Mouse (Mus musculus) CH12.LX (cell line): ENCODE results near the gene Tada2a. TPM values are rescaled to one million over a fixed set of nuclear protein-coding genes. Genes with fewer than 3 reads are reported as not detected.

Experiments used
- DNase-seq: peaks from one replicate; pipeline ENCODE4 v3.0.0-alpha.2; 2013; ENCODE audit errors: extremely low read depth
- H3K27ac ChIP-seq: 2 replicates; pipeline ENCODE4 v1.5.1; 2012; ENCODE audit warnings: low read depth, mild to moderate bottlenecking, control low read depth, moderate library complexity; ENCODE audit not compliant: insufficient read depth
- H3K27me3 ChIP-seq: replicated peaks from 2 replicates; pipeline ENCODE3; 2012; ENCODE audit warnings: inconsistent platforms
- H3K36me3 ChIP-seq, 2 experiments: replicated peaks in 1 of 2; 2 replicates each; pipeline versions ENCODE3 to v1.6.1; 2012; ENCODE audit warnings: inconsistent platforms in 1 of 2, low read length in 1 of 2, mild to moderate bottlenecking in 1 of 2, mixed read lengths in 1 of 2, moderate library complexity in 1 of 2; ENCODE audit not compliant: control insufficient read depth in 1 of 2, insufficient read depth in 1 of 2
- H3K4me1 ChIP-seq, 2 experiments: 2 replicates each; pipeline ENCODE4 v1.6.1; 2012; ENCODE audit warnings: inconsistent platforms in 1 of 2, moderate library complexity in 1 of 2; ENCODE audit not compliant: insufficient read depth in 2 of 2, control insufficient read depth in 1 of 2
- H3K4me2 ChIP-seq: 2 replicates; pipeline ENCODE4 v1.6.1; 2012; ENCODE audit warnings: low read depth, mild to moderate bottlenecking, control low read depth; ENCODE audit not compliant: poor library complexity, insufficient read depth, severe bottlenecking
- H3K4me3 ChIP-seq, 3 experiments: fragments of 150-350 bp in 1 of 3; sonication (generic) in 1 of 3; replicated peaks in 1 of 3; 2 replicates each; pipeline versions ENCODE3 to v1.5.1; 2011 to 2012; ENCODE audit warnings: low read depth in 2 of 3, low read length in 2 of 3, mild to moderate bottlenecking in 2 of 3, moderate library complexity in 2 of 3, control low read depth in 1 of 3, improper control_type of control experiment in 1 of 3, inconsistent platforms in 1 of 3, mixed read lengths in 1 of 3; ENCODE audit not compliant: poor library complexity in 1 of 3
- H3K79me2 ChIP-seq: replicated peaks from 2 replicates; pipeline ENCODE4 v1.6.1; 2012; ENCODE audit warnings: mild to moderate bottlenecking, moderate library complexity; ENCODE audit not compliant: control insufficient read depth, poor library complexity, insufficient read depth, severe bottlenecking; ENCODE audit errors: extremely low read depth
- H3K9ac ChIP-seq: 2 replicates; pipeline ENCODE4 v1.6.1; 2012; ENCODE audit warnings: low read depth, mild to moderate bottlenecking, control low read depth, moderate library complexity; ENCODE audit not compliant: insufficient read depth
- H3K9me3 ChIP-seq: replicated peaks from 2 replicates; pipeline ENCODE3; 2012; ENCODE audit warnings: low read length, inconsistent platforms, mixed read lengths
- BHLHE40 ChIP-seq: IDR thresholded peaks from 2 replicates; pipeline ENCODE4 v1.6.1; 2011; ENCODE audit warnings: mild to moderate bottlenecking, low read depth, low read length, improper control_type of control experiment
- CHD1 ChIP-seq: IDR thresholded peaks from 2 replicates; pipeline ENCODE4 v1.6.1; 2012; ENCODE audit warnings: low read depth, low read length, improper control_type of control experiment, inconsistent platforms
- CHD2 ChIP-seq: IDR thresholded peaks from 2 replicates; pipeline ENCODE4 v1.6.1; 2011; ENCODE audit warnings: low read length, improper control_type of control experiment
- CTCF ChIP-seq, 2 experiments: IDR thresholded peaks in 1 of 2; conservative IDR thresholded peaks in 1 of 2; 2 replicates each; pipeline ENCODE4 v1.5.1; 2011 to 2012; ENCODE audit warnings: low read depth in 2 of 2, low read length in 2 of 2, improper control_type of control experiment in 1 of 2, inconsistent platforms in 1 of 2, mild to moderate bottlenecking in 1 of 2, moderate library complexity in 1 of 2
- E2F4 ChIP-seq: IDR thresholded peaks from 2 replicates; pipeline ENCODE4 v1.6.1; 2011; ENCODE audit warnings: low read depth, low read length, improper control_type of control experiment; ENCODE audit not compliant: insufficient replicate concordance
- ELF1 ChIP-seq: IDR thresholded peaks from 2 replicates; pipeline ENCODE4 v1.6.1; 2014; ENCODE audit warnings: low read depth, mild to moderate bottlenecking, inconsistent platforms, low read length, improper control_type of control experiment
- EP300 ChIP-seq: IDR thresholded peaks from 2 replicates; pipeline ENCODE4 v1.6.1; 2011; ENCODE audit warnings: low read length, improper control_type of control experiment
- ETS1 ChIP-seq: conservative IDR thresholded peaks from 2 replicates; pipeline ENCODE4 v1.6.1; 2012; ENCODE audit warnings: low read depth, mild to moderate bottlenecking, inconsistent platforms, low read length, improper control_type of control experiment, moderate library complexity
- GABPA ChIP-seq: IDR thresholded peaks from 2 replicates; pipeline ENCODE4 v1.6.1; 2012; ENCODE audit warnings: low read depth, low read length, improper control_type of control experiment, inconsistent platforms; ENCODE audit not compliant: insufficient replicate concordance
- HCFC1 ChIP-seq: IDR thresholded peaks from 2 replicates; pipeline ENCODE4 v1.6.1; 2012; ENCODE audit warnings: low read depth, mild to moderate bottlenecking, inconsistent platforms, low read length, improper control_type of control experiment
- IRF4 ChIP-seq: IDR thresholded peaks from 2 replicates; pipeline ENCODE4 v1.6.1; 2014; ENCODE audit warnings: low read depth, mild to moderate bottlenecking, inconsistent platforms, low read length, improper control_type of control experiment
- JUN ChIP-seq: IDR thresholded peaks from 2 replicates; pipeline ENCODE4 v1.6.1; 2011; ENCODE audit warnings: low read depth, mild to moderate bottlenecking, low read length, improper control_type of control experiment, moderate library complexity; ENCODE audit not compliant: insufficient read depth
- JUND ChIP-seq: conservative IDR thresholded peaks from 2 replicates; pipeline ENCODE4 v1.6.1; 2011; ENCODE audit warnings: low read depth, low read length, improper control_type of control experiment
- KAT2A ChIP-seq: IDR thresholded peaks from 2 replicates; pipeline ENCODE4 v1.6.1; 2012; ENCODE audit warnings: low read length, improper control_type of control experiment, inconsistent platforms; ENCODE audit not compliant: insufficient replicate concordance
- MAFK ChIP-seq: IDR thresholded peaks from 2 replicates; pipeline ENCODE4 v1.6.1; 2011; ENCODE audit warnings: low read length, improper control_type of control experiment; ENCODE audit not compliant: insufficient replicate concordance
- MAX ChIP-seq: IDR thresholded peaks from 2 replicates; pipeline ENCODE4 v1.6.1; 2011; ENCODE audit warnings: low read length, improper control_type of control experiment
- MAZ ChIP-seq: IDR thresholded peaks from 2 replicates; pipeline ENCODE4 v1.6.1; 2012; ENCODE audit warnings: low read depth, mild to moderate bottlenecking, inconsistent platforms, low read length, improper control_type of control experiment, moderate library complexity
- MEF2A ChIP-seq: IDR thresholded peaks from 2 replicates; pipeline ENCODE4 v1.6.1; 2014; ENCODE audit warnings: low read depth, mild to moderate bottlenecking, inconsistent platforms, low read length, improper control_type of control experiment, borderline replicate concordance
- MXI1 ChIP-seq: IDR thresholded peaks from 2 replicates; pipeline ENCODE4 v1.6.1; 2011; ENCODE audit warnings: mild to moderate bottlenecking, low read depth, low read length, improper control_type of control experiment
- MYC ChIP-seq: IDR thresholded peaks from 2 replicates; pipeline ENCODE4 v1.6.1; 2011; ENCODE audit warnings: low read depth, mild to moderate bottlenecking, improper control_type of control experiment, low read length
- NELFE ChIP-seq: IDR thresholded peaks from 2 replicates; pipeline ENCODE4 v1.6.1; 2011; ENCODE audit warnings: low read depth, low read length, improper control_type of control experiment
- NRF1 ChIP-seq: IDR thresholded peaks from 2 replicates; pipeline ENCODE4 v1.6.1; 2014; ENCODE audit warnings: low read depth, mild to moderate bottlenecking, inconsistent platforms, low read length, improper control_type of control experiment, moderate library complexity
- PAX5 ChIP-seq: IDR thresholded peaks from 2 replicates; pipeline ENCODE4 v1.6.1; 2012; ENCODE audit warnings: low read length, inconsistent platforms, mixed read lengths
- POLR2A ChIP-seq: IDR thresholded peaks from 2 replicates; pipeline ENCODE4 v1.6.1; 2011; ENCODE audit warnings: low read depth, mild to moderate bottlenecking, improper control_type of control experiment, low read length
- POLR2AphosphoS2 ChIP-seq: IDR thresholded peaks from 2 replicates; pipeline ENCODE4 v1.6.1; 2011; ENCODE audit warnings: low read depth, low read length, improper control_type of control experiment
- RAD21 ChIP-seq: IDR thresholded peaks from 2 replicates; pipeline ENCODE4 v1.6.1; 2011; ENCODE audit warnings: low read depth, mild to moderate bottlenecking, low read length, improper control_type of control experiment, moderate library complexity
- RCOR1 ChIP-seq: conservative IDR thresholded peaks from 2 replicates; pipeline ENCODE4 v1.6.1; 2012; ENCODE audit warnings: low read depth, mild to moderate bottlenecking, inconsistent platforms, low read length, improper control_type of control experiment
- SIN3A ChIP-seq: IDR thresholded peaks from 2 replicates; pipeline ENCODE4 v1.6.1; 2012; ENCODE audit warnings: low read length, improper control_type of control experiment, inconsistent platforms
- SMC3 ChIP-seq: IDR thresholded peaks from 2 replicates; pipeline ENCODE4 v1.6.1; 2011; ENCODE audit warnings: low read depth, low read length, improper control_type of control experiment
- TBP ChIP-seq: conservative IDR thresholded peaks from 2 replicates; pipeline ENCODE4 v1.6.1; 2011; ENCODE audit warnings: low read depth, low read length, improper control_type of control experiment
- TCF12 ChIP-seq: IDR thresholded peaks from 2 replicates; pipeline ENCODE4 v1.6.1; 2014; ENCODE audit warnings: low read depth, mild to moderate bottlenecking, inconsistent platforms, low read length, improper control_type of control experiment
- UBTF ChIP-seq: IDR thresholded peaks from 2 replicates; pipeline ENCODE4 v1.6.1; 2012; ENCODE audit warnings: low read depth, mild to moderate bottlenecking, inconsistent platforms, low read length, improper control_type of control experiment, moderate library complexity
- USF1 ChIP-seq: IDR thresholded peaks from 2 replicates; pipeline ENCODE4 v1.6.1; 2014; ENCODE audit warnings: low read depth, mild to moderate bottlenecking, inconsistent platforms, low read length, improper control_type of control experiment
- USF2 ChIP-seq: conservative IDR thresholded peaks from 2 replicates; pipeline ENCODE4 v1.6.1; 2011; ENCODE audit warnings: low read depth, low read length, improper control_type of control experiment
- ZC3H11A ChIP-seq: IDR thresholded peaks from 2 replicates; pipeline ENCODE4 v1.6.1; 2012; ENCODE audit warnings: low read depth, mild to moderate bottlenecking, inconsistent platforms, low read length, improper control_type of control experiment
- ZKSCAN1 ChIP-seq: IDR thresholded peaks from 2 replicates; pipeline ENCODE4 v1.6.1; 2012; ENCODE audit warnings: low read depth, inconsistent platforms, low read length, improper control_type of control experiment, borderline replicate concordance
- ZMIZ1 ChIP-seq: IDR thresholded peaks from 2 replicates; pipeline ENCODE4 v1.6.1; 2012; ENCODE audit warnings: low read depth, mild to moderate bottlenecking, inconsistent platforms, low read length, improper control_type of control experiment
- ZNF384 ChIP-seq: IDR thresholded peaks from 2 replicates; pipeline ENCODE4 v1.6.1; 2012; ENCODE audit warnings: low read depth, low read length, improper control_type of control experiment, inconsistent platforms
- dilution Hi-C: fragments of 300-500 bp; cut with MboI; formaldehyde crosslinking; loops from 2 replicates; pipeline ENCODE4 v1.14.3; 2020; ENCODE audit warnings: low sequenced_read_pairs; ENCODE audit not compliant: extremely low pct_unique_long_range_greater_than_20kb, extremely low pct_ligation_motif_present
- in situ Hi-C: fragments of 300-500 bp; cut with MboI; formaldehyde crosslinking; loops from 3 replicates; pipeline ENCODE4 v1.14.3; 2019; ENCODE audit warnings: low sequenced_read_pairs, low pct_ligation_motif_present, low pct_unique_long_range_greater_than_20kb, mixed read lengths
- polyA plus RNA-seq: library from polyadenylated mRNA; unstranded; fragments of >175 nt; gene quantifications from 2 replicates; pipeline ENCODE4 v1.2.1, GENCODE M21; 2012; ENCODE audit warnings: low read depth; ENCODE audit not compliant: insufficient read length
- total RNA-seq, 2 experiments: library from RNA; depleted of rRNA; stranded (reverse); fragments of 300-350 nt in 1 of 2; fragments of >200 nt in 1 of 2; gene quantifications; 2 replicates each; pipeline ENCODE4 v1.2.3; 2012 to 2014

Tada2a gene
- total and polyA plus RNA-seq, 3 experiments = 34.1 to 66.1 (median 37.5) TPM

GRCm38 (mm10) chr11:84063631-84064209 is 65.7 kb downstream of the Tada2a start:
- Histone ChIP-seq H3K79me2 (peaks cover 75% of the 10 kb centered on the region), H3K4me2 (peak overlapping the region; percentile 99), H3K36me3 (peaks cover 13 to 25% of the 10 kb centered on the region in 2 experiments), H3K4me3 (peak overlapping the region in 2 of 3 experiments; percentile 5 to 50), H3K27me3 (no peaks in the 10 kb centered on the region), H3K4me1 (peaks cover 14 to 59% of the 10 kb centered on the region in 2 experiments), H3K9me3 (no peaks in the 10 kb centered on the region), H3K9ac (peak overlapping the region; percentile 72), H3K27ac (peak overlapping the region; percentile 98)
- no peak for TF ChIP-seq HCFC1
- peak; percentile 71 for TF ChIP-seq MEF2A
- TF ChIP-seq IRF4 = 0 out of 2 replicates have a peak, but pooled peaks have one; percentile 31
- no peak for TF ChIP-seq ZNF384
- TF ChIP-seq BHLHE40 = no peak
- no peak; the same call in none of the 2 replicates for TF ChIP-seq CHD1
- 0 out of 2 replicates have a peak, but pooled peaks have one; percentile 39 for TF ChIP-seq MYC
- TF ChIP-seq UBTF = no peak
- TF ChIP-seq NRF1 = no peak
- TF ChIP-seq GABPA = no peak
- TF ChIP-seq MAX = no peak
- TF ChIP-seq USF1 = no peak
- no peak for TF ChIP-seq KAT2A
- no peak for TF ChIP-seq JUN
- no peak for TF ChIP-seq SMC3
- peak; percentile 52; the same call in 1 of the 2 replicates for TF ChIP-seq TBP
- TF ChIP-seq MXI1 = no peak
- no peak for TF ChIP-seq USF2
- TF ChIP-seq TCF12 = 0 out of 2 replicates have a peak, but pooled peaks have one; percentile 7
- no peak for TF ChIP-seq ZC3H11A
- TF ChIP-seq MAZ = no peak
- no peak for TF ChIP-seq ZMIZ1
- TF ChIP-seq ETS1 = 0 out of 2 replicates have a peak, but pooled peaks have one; percentile 39
- TF ChIP-seq POLR2A = 0 out of 2 replicates have a peak, but pooled peaks have one; percentile 34
- TF ChIP-seq RCOR1 = no peak
- no peak for TF ChIP-seq CTCF (conservative IDR thresholded peaks at IDR 0.05 in 1 of 2, IDR thresholded peaks at IDR 0.05 in 1 of 2; ENCODE audit: low read depth in 2 of 2, low read length in 2 of 2)
- no peak for TF ChIP-seq POLR2AphosphoS2
- TF ChIP-seq ZKSCAN1 = no peak
- TF ChIP-seq EP300 = peak; percentile 53; the same call in 1 of the 2 replicates
- no peak for TF ChIP-seq ELF1
- peak; percentile 74 for TF ChIP-seq SIN3A
- TF ChIP-seq E2F4 = no peak
- no peak for TF ChIP-seq MAFK
- no peak for TF ChIP-seq RAD21
- TF ChIP-seq CHD2 = no peak
- TF ChIP-seq NELFE = no peak; the same call in 1 of the 2 replicates
- no peak for TF ChIP-seq PAX5
- TF ChIP-seq JUND = no peak
- dilution Hi-C loops = no loop called here
- in situ Hi-C loops = no loop called here
- no peak for DNase-seq
